Comparison of ENCODE assay signal across 33 mouse cellular contexts in genomic region chr11:54675792-54676489, GRCm38 (mm10).
A peak's percentile ranks its signal among the peaks of the same experiment; 100 is the strongest.
DNase-seq lines count a peak whose midpoint lies in the region; ATAC-seq lines count a peak whose summit lies in the region.
"Had no signal": no experiment of that assay in that cellular context is flagged by ENCODE, and none has a peak within 500 bp of the region (broad histone marks: within the 10 kb centered on the region; RNA-seq: fewer than 3 reads in every experiment).

No protein-coding gene starts in this region.

- 78% methylated on average over 2 of the region's 2 CpGs for WGBS in forebrain, embryonic 15.5 days
- whole genome bisulfite sequencing in forebrain, embryonic 11.5 days: 91% methylated on average over 2 of the region's 2 CpGs

- H3K4me1 ChIP-seq in forebrain, embryonic 15.5 days: no peaks in the 10 kb centered on the region
- H3K4me1 ChIP-seq in forebrain, embryonic 11.5 days (replicated peaks; ENCODE audit: control insufficient read depth, insufficient read depth, low read length): no peaks in the 10 kb centered on the region
- H3K4me1 ChIP-seq: heart, embryonic 13.5 days; hindbrain, embryonic 10.5 days; hindbrain, embryonic 15.5 days; kidney, embryonic 15.5 days; liver, embryonic 12.5 days; neural tube, embryonic 12.5 days had no signal

- intact Hi-C loops in left cerebral cortex, postnatal 25 days (cut with DNase I): no loop called here
- intact Hi-C loops in left cerebral cortex, postnatal 4 days (cut with DNase I): no loop called here

- H3K9me3 ChIP-seq in forebrain, embryonic 15.5 days: no peaks in the 10 kb centered on the region
- H3K9me3 ChIP-seq in forebrain, embryonic 11.5 days (ENCODE audit: control insufficient read depth, low read length): no peaks in the 10 kb centered on the region
- H3K9me3 ChIP-seq: G1E; heart, embryonic 13.5 days; hindbrain, embryonic 10.5 days; hindbrain, embryonic 15.5 days; kidney, embryonic 15.5 days; liver, embryonic 12.5 days; neural tube, embryonic 12.5 days had no signal

- no peak for ATAC-seq in forebrain, embryonic 15.5 days (replicated peaks)
- ATAC-seq in forebrain, embryonic 11.5 days (replicated peaks; ENCODE audit: low FRiP score): no peak
- ATAC-seq: inflammation-experienced regulatory T-cells, adult 6 months; liver, embryonic 12.5 days; liver, postnatal 0 days; midbrain, embryonic 16.5 days had no signal

- H3K4me3 ChIP-seq in forebrain, embryonic 15.5 days: no peak overlapping the region
- H3K4me3 ChIP-seq in forebrain, embryonic 11.5 days (ENCODE audit: low read depth, low read length): no peak overlapping the region
- H3K4me3 ChIP-seq: erythroblast, embryonic 14.5 days; gastrocnemius, adult 2 months; heart, embryonic 13.5 days; hindbrain, embryonic 10.5 days; hindbrain, embryonic 15.5 days; kidney, embryonic 15.5 days; liver, embryonic 12.5 days; myocyte; neural tube, embryonic 12.5 days had no signal

- peak overlapping the region; percentile 64 for H3K27ac ChIP-seq in forebrain, embryonic 15.5 days (replicated peaks)
- no peak overlapping the region for H3K27ac ChIP-seq in forebrain, embryonic 11.5 days (ENCODE audit: low read depth, low read length)
- H3K27ac ChIP-seq: gastrocnemius, adult 2 months; heart, embryonic 13.5 days; hindbrain, embryonic 10.5 days; hindbrain, embryonic 15.5 days; kidney, embryonic 15.5 days; liver, embryonic 12.5 days; neural tube, embryonic 12.5 days; stomach, postnatal 0 days had no signal

- H3K9ac ChIP-seq in forebrain, embryonic 15.5 days (replicated peaks): no peak overlapping the region
- H3K9ac ChIP-seq in forebrain, embryonic 11.5 days (ENCODE audit: low read length): no peak overlapping the region
- H3K9ac ChIP-seq: heart, embryonic 13.5 days; hindbrain, embryonic 15.5 days; kidney, embryonic 15.5 days; liver, embryonic 12.5 days; liver, postnatal 0 days; neural tube, embryonic 12.5 days had no signal

- DNase-seq in forebrain, embryonic 11.5 days (ENCODE audit: low spot score): no peak
- DNase-seq in layer of hippocampus, adult 11-12 months (ENCODE audit: low spot score): peak; percentile 25
- no peak for DNase-seq in layer of hippocampus, adult 8-10 months (ENCODE audit: low spot score in 2 of 2)
- peak; percentile 10 to 49 for DNase-seq in left cerebral cortex, postnatal 25 days (ENCODE audit: low spot score in 2 of 2)
- no peak for DNase-seq in left cerebral cortex, postnatal 4 days
- DNase-seq in ovary, postnatal 10 days (ENCODE audit: low spot score): no peak
- DNase-seq: adrenal gland, adult 8-10 months; cerebellum, adult 11-12 months; cerebellum, adult 9-11 months; gastrocnemius, adult 2 months; gastrocnemius, postnatal 36 days; heart, postnatal 10 days; kidney, adult 11 months; kidney, postnatal 25 days; liver, postnatal 0 days; lung, postnatal 36 days; right cerebral cortex, postnatal 4 days; thymus, adult 2 months; thymus, postnatal 36 days had no signal

- no peaks in the 10 kb centered on the region for H3K27me3 ChIP-seq in forebrain, embryonic 15.5 days
- no peaks in the 10 kb centered on the region for H3K27me3 ChIP-seq in forebrain, embryonic 11.5 days (ENCODE audit: control insufficient read depth, insufficient read depth, low read length)
- H3K27me3 ChIP-seq: heart, embryonic 13.5 days; hindbrain, embryonic 15.5 days; kidney, embryonic 15.5 days; liver, embryonic 12.5 days; neural tube, embryonic 12.5 days had no signal

- peaks cover 24% of the 10 kb centered on the region for H3K36me3 ChIP-seq in forebrain, embryonic 15.5 days
- peaks cover 3% of the 10 kb centered on the region; the same call in 1 of the 2 replicates for H3K36me3 ChIP-seq in forebrain, embryonic 11.5 days (ENCODE audit: control insufficient read depth, insufficient read depth, low read length)

- H3K4me2 ChIP-seq in forebrain, embryonic 15.5 days (replicated peaks): no peak overlapping the region
- H3K4me2 ChIP-seq in forebrain, embryonic 11.5 days (ENCODE audit: low read depth, low read length, severe bottlenecking): no peak overlapping the region
- H3K4me2 ChIP-seq: heart, embryonic 13.5 days; hindbrain, embryonic 15.5 days; kidney, embryonic 15.5 days; liver, embryonic 12.5 days; midbrain, embryonic 11.5 days; neural tube, embryonic 12.5 days had no signal

Comparison
In these comparisons a context has a peak if more than half of its experiments do, and no peak if none do; other contexts are left out.
1. DNase-seq: peak in layer of hippocampus, adult 11-12 months (single experiment) and left cerebral cortex, postnatal 25 days (2 of 2); none in forebrain, embryonic 11.5 days (single experiment), layer of hippocampus, adult 8-10 months (0 of 2), left cerebral cortex, postnatal 4 days (single experiment) and ovary, postnatal 10 days (single experiment).